Mouse (Mus musculus) kidney, embryonic 16.5 days (tissue): ENCODE results near the gene Serpinb3a. TPM values are rescaled to one million over a fixed set of nuclear protein-coding genes. Genes with fewer than 3 reads are reported as not detected.

ENCODE experiments used
- polyA plus RNA-seq: library from polyadenylated mRNA; unstranded; fragments of >200 nt; fragmentation: Nextera tagmentation; extraction: Ambion mirVana; gene quantifications from 2 replicates; pipeline ENCODE4 v1.2.1, GENCODE M21; 2015

The Serpinb3a gene
- polyA plus RNA-seq, 1 experiment from 2014 or later = not detected

Other genes with a start within 250 kb of the Serpinb3a start
- 0.20 TPM in 1 of 2 replicates, not detected in the other for gene Serpinb5, start 191.1 kb downstream of the Serpinb3a start, polyA plus RNA-seq
- 0.10 TPM in 1 of 2 replicates, not detected in the other for gene Serpinb12, start 117.9 kb downstream of the Serpinb3a start, polyA plus RNA-seq
- gene Serpinb13, start 71.3 kb downstream of the Serpinb3a start, polyA plus RNA-seq = not detected in 2 replicates
- not detected in 2 replicates for gene Serpinb3d, start 31.2 kb upstream of the Serpinb3a start, polyA plus RNA-seq
- not detected in 2 replicates for gene Serpinb3b, start 226.1 kb upstream of the Serpinb3a start, polyA plus RNA-seq
- gene Serpinb3c, start 226.1 kb upstream of the Serpinb3a start, polyA plus RNA-seq = not detected in 2 replicates